Mouse (Mus musculus) embryonic fibroblast, embryonic 13.5 days (primary cell): ENCODE measurements around the gene Mpdu1.

Experiments
- CTCF ChIP-seq: IDR thresholded peaks from 2 replicates; pipeline ENCODE4 v1.5.1; 2011; ENCODE audit warnings: mild to moderate bottlenecking, control low read depth, low read length, moderate library complexity, borderline replicate concordance; ENCODE audit not compliant: insufficient read depth
- POLR2A ChIP-seq: IDR thresholded peaks from 2 replicates; pipeline ENCODE4 v1.6.1; 2011; ENCODE audit warnings: low read depth, mild to moderate bottlenecking, control low read depth, low read length, moderate library complexity

- TF ChIP-seq CTCF (no peak), POLR2A (no peak)
These were observed 5.0 kb downstream of the Mpdu1 start for GRCm38 (mm10) chr11:69657462-69657881.
